In genomic region chr13:74208317-74208985, GRCm38 (mm10) we compare ENCODE assay signal across 8 mouse cellular contexts. TPM values are rescaled to one million over a fixed set of nuclear protein-coding genes. Genes with fewer than 3 reads are reported as not detected.
DNase-seq lines count a peak whose midpoint lies in the region; ATAC-seq and TF ChIP-seq lines count a peak whose summit lies in the region.

Gene Exoc3 (minus strand): TSS chr13:74208732.

- peak; percentile 79 to 81 for DNase-seq in CD8-positive naive resting alpha-beta T cell, adult 2 months (ENCODE audit: low read depth in 2 of 2, low spot score in 2 of 2)
- DNase-seq in c-Kit-positive CD71-negative TER-119-negative erythroid progenitor cells, embryonic 14.5 days (ENCODE audit: low read depth) = peak; percentile 86
- DNase-seq in forebrain, embryonic 10.5 days (ENCODE audit: extremely low spot score, low spot score) = peak; percentile 88
- peak; percentile 91 to 95 for DNase-seq in kidney, postnatal 25 days
- peak; percentile 73 to 83 (median 78) for DNase-seq in liver, embryonic 14.5 days (ENCODE audit: low read depth in 3 of 3, low spot score in 3 of 3)
- peak; percentile 92 for DNase-seq in neural tube, embryonic 11.5 days (ENCODE audit: low spot score)
- DNase-seq in stomach, postnatal 0 days (ENCODE audit: low spot score) = peak; percentile 90

- under 1% methylated on average over 39 of the region's 39 CpGs for WGBS in forebrain, embryonic 10.5 days
- under 1% methylated on average over 39 of the region's 39 CpGs for whole genome bisulfite sequencing in heart, embryonic 15.5 days
- WGBS in liver, embryonic 14.5 days (ENCODE audit: insufficient replicate concordance) = under 1% methylated on average over 39 of the region's 39 CpGs
- WGBS in neural tube, embryonic 11.5 days = 0% methylated on average over 39 of the region's 39 CpGs
- WGBS in stomach, postnatal 0 days = under 1% methylated on average over 39 of the region's 39 CpGs

- no peak; the same call in 1 of the 2 replicates for TF ChIP-seq CTCF in liver, embryonic 14.5 days (IDR thresholded peaks at IDR 0.05; ENCODE audit: low read depth)
- TF ChIP-seq CTCF in stomach, postnatal 0 days (IDR thresholded peaks at IDR 0.05; ENCODE audit: low read depth) = no peak

- peak within 1 kb of the TSS; percentile 72 for H3K4me3 ChIP-seq in forebrain, embryonic 10.5 days
- H3K4me3 ChIP-seq in heart, embryonic 15.5 days = peak within 1 kb of the TSS; percentile 73
- peak within 1 kb of the TSS; percentile 87 to 93 for H3K4me3 ChIP-seq in liver, embryonic 14.5 days (ENCODE audit: insufficient read depth in 1 of 2, low read depth in 2 of 2, low read length in 2 of 2)
- H3K4me3 ChIP-seq in neural tube, embryonic 11.5 days (ENCODE audit: low read depth, low read length) = peak within 1 kb of the TSS; percentile 74
- H3K4me3 ChIP-seq in stomach, postnatal 0 days (ENCODE audit: low read depth, low read length) = peak within 1 kb of the TSS; percentile 82

- peaks cover 22% of the 10 kb centered on the region for H3K4me1 ChIP-seq in forebrain, embryonic 10.5 days
- H3K4me1 ChIP-seq in heart, embryonic 15.5 days (replicated peaks) = peaks cover 15% of the 10 kb centered on the region
- H3K4me1 ChIP-seq in liver, embryonic 14.5 days (replicated peaks; ENCODE audit: control insufficient read depth in 2 of 2, insufficient read depth in 2 of 2, low read length in 1 of 2) = peaks cover 9 to 12% of the 10 kb centered on the region in 2 experiments
- peaks cover 12% of the 10 kb centered on the region for H3K4me1 ChIP-seq in neural tube, embryonic 11.5 days (ENCODE audit: control insufficient read depth, insufficient read depth, low read length)
- peaks cover 4% of the 10 kb centered on the region; the same call in 1 of the 2 replicates for H3K4me1 ChIP-seq in stomach, postnatal 0 days (replicated peaks; ENCODE audit: control insufficient read depth, insufficient read depth)

- peak within 1 kb of the TSS; percentile 88 for H3K27ac ChIP-seq in forebrain, embryonic 10.5 days
- peak within 1 kb of the TSS; percentile 96 for H3K27ac ChIP-seq in heart, embryonic 15.5 days
- peak within 1 kb of the TSS; percentile 64 for H3K27ac ChIP-seq in liver, embryonic 14.5 days
- H3K27ac ChIP-seq in neural tube, embryonic 11.5 days (ENCODE audit: low read depth, low read length) = peak within 1 kb of the TSS; percentile 51
- peak within 1 kb of the TSS; percentile 93 for H3K27ac ChIP-seq in stomach, postnatal 0 days (replicated peaks)

- TF ChIP-seq EP300 in liver, embryonic 14.5 days (IDR thresholded peaks at IDR 0.05; ENCODE audit: low read depth) = no peak
- no peak for TF ChIP-seq EP300 in stomach, postnatal 0 days (optimal IDR thresholded peaks at IDR 0.05)

- peaks cover 27% of the 10 kb centered on the region for H3K36me3 ChIP-seq in forebrain, embryonic 10.5 days (replicated peaks)
- peaks cover 16% of the 10 kb centered on the region; the same call in 1 of the 2 replicates for H3K36me3 ChIP-seq in heart, embryonic 15.5 days
- H3K36me3 ChIP-seq in liver, embryonic 14.5 days (replicated peaks; ENCODE audit: control insufficient read depth, insufficient read depth, low read depth) = peaks cover 5% of the 10 kb centered on the region
- no peaks in the 10 kb centered on the region for H3K36me3 ChIP-seq in neural tube, embryonic 11.5 days (ENCODE audit: control insufficient read depth, insufficient read depth, low read length)
- peaks cover 3% of the 10 kb centered on the region for H3K36me3 ChIP-seq in stomach, postnatal 0 days (ENCODE audit: control insufficient read depth, insufficient read depth, low read length)

- H3K9ac ChIP-seq in heart, embryonic 15.5 days = peak within 1 kb of the TSS; percentile 80
- peak within 1 kb of the TSS; percentile 82 for H3K9ac ChIP-seq in liver, embryonic 14.5 days (replicated peaks)
- peak within 1 kb of the TSS; percentile 74 for H3K9ac ChIP-seq in neural tube, embryonic 11.5 days (ENCODE audit: low read length)
- H3K9ac ChIP-seq in stomach, postnatal 0 days (ENCODE audit: low read length) = peak within 1 kb of the TSS; percentile 81

- H3K4me2 ChIP-seq in heart, embryonic 15.5 days = peak within 1 kb of the TSS; percentile 77
- H3K4me2 ChIP-seq in liver, embryonic 14.5 days (ENCODE audit: low read depth) = peak within 1 kb of the TSS; percentile 98
- H3K4me2 ChIP-seq in neural tube, embryonic 11.5 days (ENCODE audit: low read depth) = peak within 1 kb of the TSS; percentile 86
- peak within 1 kb of the TSS; percentile 66 for H3K4me2 ChIP-seq in stomach, postnatal 0 days (replicated peaks; ENCODE audit: low read depth)

- H3K27me3 ChIP-seq in forebrain, embryonic 10.5 days (ENCODE audit: poor library complexity, severe bottlenecking) = no peaks in the 10 kb centered on the region
- H3K27me3 ChIP-seq in heart, embryonic 15.5 days = 0 out of 2 replicates have a peak, but pooled peaks cover 10% of the 10 kb centered on the region
- H3K27me3 ChIP-seq in liver, embryonic 14.5 days (ENCODE audit: control insufficient read depth, insufficient read depth, low read length) = no peaks in the 10 kb centered on the region
- H3K27me3 ChIP-seq in neural tube, embryonic 11.5 days (ENCODE audit: control insufficient read depth, insufficient read depth, low read length) = no peaks in the 10 kb centered on the region
- H3K27me3 ChIP-seq in stomach, postnatal 0 days (ENCODE audit: control insufficient read depth, insufficient read depth, low read length) = no peaks in the 10 kb centered on the region

- H3K9me3 ChIP-seq in forebrain, embryonic 10.5 days = no peaks in the 10 kb centered on the region
- no peaks in the 10 kb centered on the region for H3K9me3 ChIP-seq in heart, embryonic 15.5 days (replicated peaks)
- H3K9me3 ChIP-seq in liver, embryonic 14.5 days (ENCODE audit: control insufficient read depth, low read length) = no peaks in the 10 kb centered on the region
- H3K9me3 ChIP-seq in neural tube, embryonic 11.5 days (ENCODE audit: control insufficient read depth, low read length) = no peaks in the 10 kb centered on the region
- no peaks in the 10 kb centered on the region for H3K9me3 ChIP-seq in stomach, postnatal 0 days (ENCODE audit: control insufficient read depth, low read length)

- ATAC-seq in heart, embryonic 15.5 days (replicated peaks; ENCODE audit: insufficient number of reproducible peaks, insufficient read depth, low FRiP score, low read depth) = peak; percentile 90
- peak; percentile 97 for ATAC-seq in liver, embryonic 14.5 days (ENCODE audit: insufficient read depth)
- ATAC-seq in neural tube, embryonic 11.5 days (ENCODE audit: insufficient read depth, low FRiP score, low TSS enrichment) = peak; percentile 98
- peak; percentile 98 for ATAC-seq in stomach, postnatal 0 days (ENCODE audit: low FRiP score, low TSS enrichment)

RNA-seq across cellular contexts. Expression of gene Exoc3, which starts in this region (rescaled TPM):
- 81.8 and 81.9 TPM in 2 replicates for polyA plus RNA-seq in forebrain, embryonic 10.5 days (2016; fragmentation: Nextera tagmentation; extraction: Ambion mirVana)
- 57.0 and 61.2 TPM in 2 replicates for polyA plus RNA-seq in heart, embryonic 15.5 days (2015; fragmentation: Nextera tagmentation; extraction: Ambion mirVana)
- polyA plus RNA-seq in liver, embryonic 14.5 days (2012; rRNA removed) = 8.7 and 10.4 TPM in 2 replicates
- 31.0 and 32.9 TPM in 2 replicates for polyA plus RNA-seq in liver, embryonic 14.5 days (2014; fragmentation: Nextera tagmentation; extraction: Ambion mirVana)
- 88.4 and 98.9 TPM in 2 replicates for polyA plus RNA-seq in neural tube, embryonic 11.5 days (2014; fragmentation: Nextera tagmentation; extraction: Ambion mirVana)
- polyA plus RNA-seq in stomach, postnatal 0 days (2015; fragmentation: Nextera tagmentation; extraction: Ambion mirVana) = 43.2 and 44.5 TPM in 2 replicates

Comparison
In these comparisons a context has a peak if more than half of its experiments do, and no peak if none do; other contexts are left out.
1. Peak in every context shown above with its lines: DNase-seq, ATAC-seq, H3K4me3 ChIP-seq and H3K27ac ChIP-seq.